Mouse (Mus musculus) gastrocnemius, postnatal 36 days (tissue): ENCODE measurements at regions not wholly inside any gene's neighbourhood (a gene's known extent, or its start where the extent isn't known, plus 50 kb on each side); places are given as distances from the start of the nearest gene placed in this dataset.

ENCODE experiments used
- DNase-seq, 2 experiments: peaks; one replicate each; pipeline ENCODE4 v3.0.0; 2022
- intact Hi-C: fragments of 180-260 bp; cut with DNase I; formaldehyde crosslinking; loops from one replicate; pipeline ENCODE4 v1.15.1; 2025

DNA sequence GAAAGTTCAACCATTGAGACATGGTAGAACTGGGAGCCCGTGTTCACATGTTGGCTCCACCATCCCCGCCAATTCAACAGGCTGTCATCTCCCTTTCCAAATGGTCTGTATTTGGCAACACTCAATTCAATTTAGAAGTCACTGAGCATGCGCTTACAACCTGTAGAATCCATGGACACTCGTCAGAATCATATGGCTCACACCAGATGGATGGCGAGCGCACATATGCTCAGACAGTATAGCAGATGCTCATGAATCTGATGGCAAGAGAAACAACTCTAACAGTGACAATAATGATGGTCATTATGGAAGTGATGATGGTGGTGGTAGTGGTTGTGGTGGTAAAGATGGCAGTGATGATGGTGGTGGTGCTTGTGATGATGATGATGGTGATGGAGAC, 148.9 kb upstream of the Zdhhc25 start:
- intact Hi-C loops = no loop called here
- DNase-seq = no peak

DNA sequence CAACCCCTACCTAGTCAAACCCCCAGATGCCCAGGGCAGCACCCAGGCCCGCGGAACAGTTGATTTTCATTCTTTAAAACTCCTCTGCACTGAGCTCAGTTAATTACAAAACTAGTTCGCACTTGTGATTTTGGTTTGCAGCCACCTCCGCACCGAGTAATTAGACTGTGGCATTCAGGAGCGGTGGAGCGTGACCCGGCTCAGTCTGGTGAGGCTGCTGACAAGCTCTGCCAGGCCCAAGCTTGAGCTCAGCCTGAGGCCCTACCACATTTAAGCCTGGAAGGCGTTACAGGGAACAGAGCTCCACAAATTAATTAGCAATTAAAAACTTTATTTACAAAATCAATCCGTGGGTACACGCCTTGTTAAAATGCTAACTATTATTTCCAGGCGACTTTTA, 132.0 kb upstream of the Zdhhc25 start:
- intact Hi-C loops = no loop called here
- DNase-seq = no peak

- intact Hi-C loops = no loop called here
- DNase-seq = no peak
These were observed 131.3 kb upstream of the Zdhhc25 start for GRCm38 (mm10) chr15:88468810-88469209.

DNA sequence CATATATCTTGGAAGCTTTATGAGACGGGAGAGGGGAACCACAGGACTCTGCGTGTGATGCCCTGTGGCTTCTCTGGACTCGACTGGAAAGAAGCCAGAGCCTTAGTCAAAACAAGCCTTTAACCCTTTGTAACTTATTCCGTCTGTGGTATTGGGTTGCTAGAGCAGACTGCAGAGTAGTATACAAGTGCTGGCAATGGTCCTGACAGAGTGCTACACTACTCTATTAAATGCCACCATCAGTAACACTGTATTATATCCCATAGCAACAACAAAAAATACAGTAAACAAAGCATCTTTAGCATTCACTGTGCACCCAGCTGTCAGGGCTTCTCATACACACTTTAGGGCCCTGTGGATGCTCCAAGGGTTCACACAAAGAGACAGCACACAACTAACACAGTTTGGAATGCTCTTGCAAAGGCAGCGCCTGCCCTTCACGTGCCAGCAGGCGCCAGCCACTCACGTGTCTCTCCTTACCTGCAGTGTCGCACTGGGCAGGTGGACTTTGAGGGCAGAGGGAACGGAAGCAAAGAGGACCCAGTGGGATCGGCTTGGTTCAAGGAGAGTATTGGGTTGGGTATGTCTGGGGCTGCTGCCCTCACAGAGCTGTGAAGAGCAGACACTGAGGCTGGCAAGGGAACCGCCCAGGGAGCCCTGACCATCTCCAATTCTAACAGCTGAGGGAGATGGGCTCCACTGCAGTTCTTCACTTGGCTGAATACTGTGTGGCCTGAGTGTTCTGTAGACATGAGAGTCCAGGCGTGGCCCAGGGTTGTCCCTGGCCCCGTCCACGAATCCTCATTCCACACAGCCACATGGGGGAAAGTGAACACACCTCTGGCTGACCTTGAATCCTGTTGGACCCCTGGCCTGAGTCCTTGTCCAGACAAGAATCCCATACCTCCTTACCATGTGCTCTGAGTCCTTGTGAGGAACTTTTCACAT, 130.3 kb upstream of the Zdhhc25 start:
- DNase-seq = no peak
- intact Hi-C loops = no loop called here

GRCm38 (mm10) chr15:88472351-88473100, 127.6 kb upstream of the Zdhhc25 start:
- intact Hi-C loops = no loop called here
- DNase-seq = no peak

- intact Hi-C loops = no loop called here
- DNase-seq = no peak
These were observed 126.9 kb upstream of the Zdhhc25 start for GRCm38 (mm10) chr15:88473221-88473620.

DNA sequence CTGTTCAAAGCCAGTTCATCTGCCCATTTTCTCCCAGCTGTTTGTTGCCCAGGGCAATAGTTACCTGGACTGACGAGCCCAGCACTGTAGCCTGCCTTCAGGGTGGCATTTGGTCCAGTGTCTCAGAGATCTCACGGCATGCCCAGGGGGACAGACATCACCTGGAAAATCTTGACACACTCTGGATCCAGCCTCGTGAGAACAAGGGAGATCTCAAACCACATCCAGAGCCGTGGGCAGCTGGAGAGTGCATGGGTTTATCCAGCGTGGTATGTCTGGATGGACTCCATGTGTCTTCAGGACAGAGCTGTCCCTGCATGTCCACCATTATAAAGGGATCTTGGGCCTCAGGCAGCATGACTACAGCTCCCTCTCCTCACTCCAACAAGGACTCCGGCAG, 116.6 kb upstream of the Zdhhc25 start:
- intact Hi-C loops = no loop called here
- DNase-seq = no peak

DNA sequence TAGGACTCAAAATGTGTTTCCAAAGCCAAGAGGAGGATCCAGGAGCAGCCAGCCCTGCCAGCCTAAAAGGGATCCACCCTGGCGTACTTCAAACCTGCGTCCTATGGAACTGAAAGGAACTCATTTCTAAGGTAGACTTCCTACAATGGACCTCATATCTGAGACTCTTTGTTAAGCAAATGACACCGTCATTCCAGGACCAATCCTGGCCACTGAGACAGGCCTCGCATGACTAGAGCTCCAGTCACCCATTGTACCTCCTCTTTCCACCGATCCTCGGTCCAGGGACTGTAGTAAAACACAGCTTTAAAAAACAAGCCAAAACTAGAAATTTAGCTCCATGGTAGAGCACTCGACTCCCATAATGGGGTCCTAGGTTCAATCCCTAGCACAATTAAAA, 110.4 kb upstream of the Zdhhc25 start:
- DNase-seq = no peak
- intact Hi-C loops = no loop called here

- intact Hi-C loops = no loop called here
- DNase-seq = no peak
These were observed 109.6 kb upstream of the Zdhhc25 start for GRCm38 (mm10) chr15:88490316-88491090.

- intact Hi-C loops = no loop called here
- DNase-seq = no peak
These were observed 109.1 kb upstream of the Zdhhc25 start for GRCm38 (mm10) chr15:88491091-88491366.

- intact Hi-C loops = no loop called here
- DNase-seq = no peak
These were observed 102.1 kb upstream of the Zdhhc25 start for GRCm38 (mm10) chr15:88497957-88498356.

DNA sequence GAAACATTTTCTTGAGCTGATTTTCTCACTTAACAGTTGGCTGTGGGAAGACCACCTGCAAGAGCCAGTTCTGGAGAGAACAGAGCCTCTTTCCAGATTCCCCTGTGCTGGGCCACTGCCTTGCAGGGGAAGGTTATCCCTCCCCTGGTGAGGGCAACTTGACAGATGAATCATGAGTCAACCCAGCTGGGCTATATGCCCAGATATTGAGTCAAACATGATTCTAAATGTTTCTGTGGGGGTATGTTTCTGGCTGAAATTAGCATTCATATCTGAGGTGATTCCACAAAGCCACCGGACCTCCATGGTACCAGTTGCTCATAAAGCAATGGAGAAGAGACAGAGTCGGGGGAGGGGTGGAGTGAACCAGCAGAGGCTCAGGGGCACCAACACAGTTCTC, 97.8 kb upstream of the Zdhhc25 start:
- intact Hi-C loops = no loop called here
- DNase-seq = no peak

DNA sequence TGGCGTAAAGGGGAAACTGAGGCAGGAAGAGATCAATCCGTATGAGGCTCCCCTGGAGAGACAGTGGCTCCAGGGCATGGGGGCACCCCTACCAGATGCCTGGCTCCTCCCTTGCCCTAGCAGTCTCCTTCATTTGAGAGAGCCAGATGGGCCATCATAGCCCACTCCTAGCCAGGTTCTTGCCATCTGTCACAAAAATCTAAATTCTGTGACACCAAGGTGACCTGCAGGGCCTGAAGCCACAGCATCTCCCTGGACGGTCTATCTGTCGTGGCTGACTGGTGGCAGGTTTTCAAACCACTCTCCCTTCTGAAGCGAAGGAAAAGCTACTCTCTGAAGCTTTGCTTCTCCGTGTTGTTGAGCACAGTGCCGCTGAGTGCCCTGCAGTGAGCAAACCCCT, 96.2 kb upstream of the Zdhhc25 start:
- intact Hi-C loops = no loop called here
- no peak for DNase-seq

GRCm38 (mm10) chr15:88505491-88506119, 94.5 kb upstream of the Zdhhc25 start:
- DNase-seq = no peak
- intact Hi-C loops = no loop called here

- intact Hi-C loops = no loop called here
- no peak for DNase-seq
These were observed 92.2 kb upstream of the Zdhhc25 start for GRCm38 (mm10) chr15:88507886-88508285.

GRCm38 (mm10) chr15:88508971-88509370, 91.1 kb upstream of the Zdhhc25 start:
- DNase-seq = no peak
- intact Hi-C loops = no loop called here

GRCm38 (mm10) chr15:88509626-88510025, 90.5 kb upstream of the Zdhhc25 start:
- intact Hi-C loops = no loop called here
- no peak for DNase-seq

GRCm38 (mm10) chr15:88514091-88514490, 86.0 kb upstream of the Zdhhc25 start:
- intact Hi-C loops = no loop called here
- no peak for DNase-seq

- intact Hi-C loops = no loop called here
- no peak for DNase-seq
These were observed 68.9 kb upstream of the Zdhhc25 start for GRCm38 (mm10) chr15:88531218-88531617.

- intact Hi-C loops = no loop called here
- DNase-seq = no peak
These were observed 68.1 kb upstream of the Zdhhc25 start for GRCm38 (mm10) chr15:88532008-88532407.

DNA sequence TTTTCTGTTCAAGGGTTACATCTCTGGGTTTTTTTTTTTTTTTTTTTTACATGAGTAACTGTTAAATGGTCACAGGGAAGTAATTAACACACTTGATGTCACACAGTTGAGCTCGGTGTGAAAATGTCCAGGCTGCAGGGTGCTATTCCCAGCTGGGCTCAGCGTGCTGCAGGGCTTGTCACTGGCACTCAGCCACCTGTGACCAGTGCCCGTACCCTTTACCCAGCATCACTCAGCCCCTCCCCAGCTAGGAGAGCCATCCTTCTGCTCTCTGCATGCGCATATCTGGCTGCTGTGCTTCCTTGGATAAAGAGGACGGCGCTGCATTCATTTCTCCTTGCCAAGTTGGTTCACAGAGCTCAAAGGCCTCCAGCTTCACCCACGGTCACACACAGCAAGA, 66.7 kb upstream of the Zdhhc25 start:
- no peak for DNase-seq
- intact Hi-C loops = no loop called here
